Mouse (Mus musculus): ENCODE data around the gene Spata46. TPM values are rescaled to one million over a fixed set of nuclear protein-coding genes. Genes with fewer than 3 reads are reported as not detected.
A peak's percentile ranks its signal among the peaks of the same experiment; 100 is the strongest.

Gene Spata46
- polyA plus RNA-seq (2012; rRNA removed): not detected in 2 replicates

DNA sequence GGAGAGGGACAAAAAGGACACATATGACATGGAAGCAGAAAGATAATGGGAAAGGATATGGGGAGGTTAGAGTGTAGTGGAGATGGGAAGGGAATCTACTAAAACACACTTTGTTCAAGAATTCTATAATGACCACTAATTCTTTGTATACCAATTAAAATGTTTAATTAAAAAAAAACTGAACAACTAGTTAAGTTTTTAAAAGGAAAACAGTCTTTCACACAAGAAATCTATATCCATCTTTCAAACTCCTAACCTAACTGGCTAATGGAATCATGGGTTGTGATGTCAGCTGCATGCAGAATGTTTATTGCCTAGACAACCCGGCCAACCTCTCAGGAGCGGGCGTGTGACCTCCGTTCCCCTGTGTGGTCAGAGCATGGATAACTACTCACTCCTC is at the start of gene Spata46:
Gene Spata46, plus strand, starts transcription at position 301 of the 400 bp plus-strand sequence.
- Histone ChIP-seq H3K27ac (ENCODE audit: insufficient read depth, low read length) (no peak within 1 kb of the TSS), H3K4me1 (ENCODE audit: control insufficient read depth, insufficient read depth, low read length) (no peaks in the 10 kb centered on the region), H3K4me3 (ENCODE audit: insufficient read depth, low read length) (no peak within 1 kb of the TSS)
- TF ChIP-seq CTCF (IDR thresholded peaks at IDR 0.05; ENCODE audit: extremely low read depth, insufficient read depth, low read length) (no peak), POLR2A (IDR thresholded peaks at IDR 0.05; ENCODE audit: extremely low read depth, insufficient read depth, low read length) (no peak)

DNA sequence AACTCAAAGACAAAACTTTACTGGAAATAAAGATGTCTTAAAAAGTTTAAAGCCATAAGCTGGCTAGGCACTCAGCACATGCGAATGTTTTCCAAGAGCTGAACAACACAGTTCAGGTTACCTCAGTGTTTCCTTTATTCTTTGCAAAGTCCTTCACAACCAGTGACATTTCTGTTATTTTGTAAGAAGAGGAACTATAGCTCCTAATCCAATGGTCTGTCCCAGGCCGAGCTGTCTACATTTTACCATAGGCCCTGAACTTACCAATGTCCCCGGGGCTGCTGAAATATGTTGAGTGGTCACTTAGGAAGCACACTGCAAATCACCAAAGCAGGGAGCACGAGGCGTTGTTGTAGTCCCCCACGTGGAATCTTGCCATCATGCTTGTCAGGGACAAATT is 38.3 kb upstream of the Spata46 start:
- H3K27ac ChIP-seq (ENCODE audit: insufficient read depth, low read length): no peak overlapping the region
- H3K4me3 ChIP-seq (ENCODE audit: insufficient read depth, low read length): no peak overlapping the region
- no peaks in the 10 kb centered on the region for H3K4me1 ChIP-seq (ENCODE audit: control insufficient read depth, insufficient read depth, low read length)
- TF ChIP-seq CTCF (IDR thresholded peaks at IDR 0.05; ENCODE audit: extremely low read depth, insufficient read depth, low read length): no peak
- no peak for TF ChIP-seq POLR2A (IDR thresholded peaks at IDR 0.05; ENCODE audit: extremely low read depth, insufficient read depth, low read length)

DNA sequence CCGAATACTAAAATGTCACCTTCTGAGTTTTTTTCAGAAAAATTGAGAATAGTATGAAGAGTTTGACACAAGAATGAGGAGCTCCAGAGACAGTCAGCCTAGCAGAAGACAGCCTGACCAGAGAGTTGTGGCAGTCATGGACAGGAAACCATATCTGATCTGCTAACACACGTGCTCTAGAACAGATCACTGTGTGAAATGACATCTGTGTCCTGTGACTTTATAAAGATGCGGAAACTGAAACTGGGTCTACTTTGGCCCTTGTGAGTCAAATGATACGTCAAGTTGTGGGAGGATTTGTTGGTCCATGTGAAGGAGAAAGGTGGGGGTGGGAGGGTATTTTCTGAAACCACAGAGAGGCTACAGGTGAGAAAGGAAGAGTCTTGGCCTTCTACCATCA is 37.9 kb upstream of the Spata46 start:
- TF ChIP-seq POLR2A (IDR thresholded peaks at IDR 0.05; ENCODE audit: extremely low read depth, insufficient read depth, low read length): no peak
- H3K4me3 ChIP-seq (ENCODE audit: insufficient read depth, low read length): no peak overlapping the region
- H3K4me1 ChIP-seq (ENCODE audit: control insufficient read depth, insufficient read depth, low read length): no peaks in the 10 kb centered on the region
- no peak overlapping the region for H3K27ac ChIP-seq (ENCODE audit: insufficient read depth, low read length)

DNA sequence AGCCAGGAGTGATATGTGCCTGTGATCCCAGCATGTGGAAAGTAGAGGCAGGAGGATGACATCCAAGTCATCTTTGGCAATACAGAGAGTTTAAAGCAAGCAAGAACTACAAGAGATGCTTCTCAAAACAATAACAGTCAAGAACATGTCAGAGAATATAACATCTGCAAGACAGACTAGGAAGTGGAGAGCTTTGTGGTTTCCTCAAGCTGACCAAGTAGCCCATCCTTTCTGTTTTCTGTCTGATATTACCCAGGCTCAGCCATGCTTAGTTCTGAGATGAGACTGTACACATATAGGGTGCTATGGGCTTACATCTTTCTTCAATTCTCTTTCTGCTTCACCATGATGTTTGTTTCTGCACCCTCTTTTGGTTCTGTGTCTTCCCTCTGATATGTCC is 35.4 kb upstream of the Spata46 start:
- Histone ChIP-seq H3K4me1 (ENCODE audit: control insufficient read depth, insufficient read depth, low read length) (no peaks in the 10 kb centered on the region), H3K27ac (ENCODE audit: insufficient read depth, low read length) (no peak overlapping the region), H3K4me3 (ENCODE audit: insufficient read depth, low read length) (no peak overlapping the region)
- no peak for TF ChIP-seq POLR2A (IDR thresholded peaks at IDR 0.05; ENCODE audit: extremely low read depth, insufficient read depth, low read length)
- TF ChIP-seq CTCF (IDR thresholded peaks at IDR 0.05; ENCODE audit: extremely low read depth, insufficient read depth, low read length): no peak

DNA sequence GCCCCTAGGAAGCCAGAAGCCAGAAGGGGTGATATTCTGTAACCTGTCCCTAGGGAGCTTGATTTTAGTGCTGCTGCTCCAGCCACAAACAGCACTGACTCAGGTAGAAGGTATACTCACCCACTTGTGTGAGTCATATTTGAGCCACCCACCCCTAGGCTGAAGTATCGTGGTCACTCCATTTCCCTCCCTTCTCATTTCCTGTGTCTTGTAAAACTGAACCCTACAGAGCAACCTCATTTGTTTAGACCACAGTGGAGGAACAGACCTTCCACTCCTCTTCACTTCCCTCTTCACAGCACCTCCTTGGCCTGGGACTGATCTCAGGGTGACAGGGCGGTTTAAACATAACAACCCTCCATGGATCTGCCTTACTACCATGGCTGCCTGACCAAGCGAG is 31.6 kb upstream of the Spata46 start, which contains the start of gene Sh2d1b1:
Gene Sh2d1b1, plus strand, starts transcription at position 305 of the 400 bp plus-strand sequence.
- Histone ChIP-seq H3K27ac (ENCODE audit: insufficient read depth, low read length) (no peak within 1 kb of the TSS), H3K4me1 (ENCODE audit: control insufficient read depth, insufficient read depth, low read length) (no peaks in the 10 kb centered on the region), H3K4me3 (ENCODE audit: insufficient read depth, low read length) (no peak within 1 kb of the TSS)
- no peak for TF ChIP-seq CTCF (IDR thresholded peaks at IDR 0.05; ENCODE audit: extremely low read depth, insufficient read depth, low read length)
- TF ChIP-seq POLR2A (IDR thresholded peaks at IDR 0.05; ENCODE audit: extremely low read depth, insufficient read depth, low read length): no peak

DNA sequence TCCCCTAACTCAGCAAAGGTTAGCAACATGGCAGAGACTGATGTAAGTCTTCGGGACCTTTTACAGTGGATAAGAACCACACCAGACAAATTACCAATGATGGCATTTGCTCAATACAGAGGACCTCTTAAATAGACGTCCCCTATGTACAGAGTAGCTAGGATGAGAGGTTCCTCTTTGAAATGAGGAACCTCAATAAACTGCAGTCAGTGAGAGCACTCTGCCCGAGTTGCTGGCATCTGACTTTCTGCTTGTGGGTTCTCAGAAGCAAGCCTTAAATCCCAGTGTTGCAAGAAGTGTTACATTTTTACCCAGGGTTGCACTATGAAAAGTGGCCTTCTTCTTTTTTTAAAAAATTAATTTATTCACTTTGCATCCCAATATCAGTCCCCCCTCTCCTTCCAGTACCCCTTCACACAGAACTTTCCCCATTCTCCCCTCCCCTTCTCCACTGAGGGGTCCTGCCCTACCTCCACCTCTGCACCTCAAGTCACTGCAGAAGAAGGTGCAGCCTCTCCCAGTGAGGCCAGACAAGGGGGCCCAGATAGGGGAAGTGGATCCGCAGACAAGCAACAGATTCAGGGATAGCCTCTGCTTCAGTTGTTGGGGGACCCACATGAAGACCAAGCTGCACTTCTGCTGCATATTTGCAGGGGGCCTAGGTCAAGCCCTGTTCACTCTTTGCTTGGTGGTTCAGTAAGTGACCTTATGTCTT is 26.0 kb upstream of the Spata46 start:
- Histone ChIP-seq H3K4me3 (ENCODE audit: insufficient read depth, low read length) (no peak overlapping the region), H3K27ac (ENCODE audit: insufficient read depth, low read length) (no peak overlapping the region), H3K4me1 (ENCODE audit: control insufficient read depth, insufficient read depth, low read length) (no peaks in the 10 kb centered on the region)
- no peak for TF ChIP-seq POLR2A (IDR thresholded peaks at IDR 0.05; ENCODE audit: extremely low read depth, insufficient read depth, low read length)
- TF ChIP-seq CTCF (IDR thresholded peaks at IDR 0.05; ENCODE audit: extremely low read depth, insufficient read depth, low read length): no peak

DNA sequence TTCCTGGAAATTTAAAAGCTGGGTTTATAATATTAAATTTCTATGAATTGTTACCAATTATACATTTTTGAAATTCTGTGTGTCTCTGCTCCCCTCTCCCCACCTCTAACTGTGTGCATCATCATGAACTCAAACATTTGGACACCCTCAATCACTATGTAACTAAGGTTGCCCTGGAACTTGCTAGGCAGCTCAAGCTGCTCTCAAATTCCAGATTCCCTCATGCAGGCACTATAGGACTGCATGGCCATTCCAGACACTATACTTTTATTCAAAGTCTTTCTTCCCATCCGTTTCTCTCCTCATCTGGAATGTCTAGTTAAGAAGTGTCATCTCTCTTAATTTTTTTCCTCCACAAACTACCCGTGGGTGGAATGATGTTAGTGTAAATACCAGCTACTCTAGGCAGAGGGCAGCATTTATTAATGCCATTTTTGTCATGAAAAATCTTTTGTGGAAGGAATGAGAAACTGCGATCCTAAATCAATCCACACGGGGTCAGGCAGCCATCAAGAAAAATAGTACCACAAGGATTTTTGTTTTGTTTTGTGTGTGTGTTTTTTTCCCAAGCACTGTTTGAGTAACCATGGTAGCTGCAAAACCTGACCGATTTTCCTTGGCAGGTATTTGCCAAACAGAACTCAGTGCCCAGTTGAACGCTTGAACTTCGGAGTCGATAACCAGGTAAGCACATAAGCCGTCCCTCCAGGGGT is 16.2 kb upstream of the Spata46 start:
- Histone ChIP-seq H3K4me1 (ENCODE audit: control insufficient read depth, insufficient read depth, low read length) (0 out of 2 replicates have a peak, but pooled peaks cover 1% of the 10 kb centered on the region), H3K4me3 (ENCODE audit: insufficient read depth, low read length) (no peak overlapping the region), H3K27ac (ENCODE audit: insufficient read depth, low read length) (no peak overlapping the region)
- no peak for TF ChIP-seq POLR2A (IDR thresholded peaks at IDR 0.05; ENCODE audit: extremely low read depth, insufficient read depth, low read length)
- TF ChIP-seq CTCF (IDR thresholded peaks at IDR 0.05; ENCODE audit: extremely low read depth, insufficient read depth, low read length): peak; percentile 55

DNA sequence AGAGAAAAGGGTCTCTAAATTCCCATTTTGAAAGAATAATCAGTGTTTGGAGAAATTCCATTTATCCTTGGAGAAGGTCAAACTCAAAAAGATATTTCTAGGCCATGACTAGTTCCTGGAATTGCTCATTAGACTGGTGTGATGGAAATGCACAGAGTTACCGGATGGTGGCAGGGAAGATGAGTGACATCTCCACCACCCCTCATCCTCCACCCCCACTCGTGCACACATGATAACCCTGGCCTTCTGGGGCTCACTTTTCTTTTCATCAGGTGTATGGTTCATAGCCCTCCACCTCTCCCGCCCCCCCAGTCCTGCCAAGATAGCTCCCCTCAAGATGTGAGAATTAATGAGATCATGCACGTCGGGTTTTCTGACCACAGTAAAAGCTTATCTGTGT is 15.3 kb upstream of the Spata46 start:
- Histone ChIP-seq H3K4me1 (ENCODE audit: control insufficient read depth, insufficient read depth, low read length) (0 out of 2 replicates have a peak, but pooled peaks cover 1% of the 10 kb centered on the region), H3K27ac (ENCODE audit: insufficient read depth, low read length) (no peak overlapping the region), H3K4me3 (ENCODE audit: insufficient read depth, low read length) (no peak overlapping the region)
- TF ChIP-seq POLR2A (IDR thresholded peaks at IDR 0.05; ENCODE audit: extremely low read depth, insufficient read depth, low read length): no peak
- TF ChIP-seq CTCF (IDR thresholded peaks at IDR 0.05; ENCODE audit: extremely low read depth, insufficient read depth, low read length): no peak

DNA sequence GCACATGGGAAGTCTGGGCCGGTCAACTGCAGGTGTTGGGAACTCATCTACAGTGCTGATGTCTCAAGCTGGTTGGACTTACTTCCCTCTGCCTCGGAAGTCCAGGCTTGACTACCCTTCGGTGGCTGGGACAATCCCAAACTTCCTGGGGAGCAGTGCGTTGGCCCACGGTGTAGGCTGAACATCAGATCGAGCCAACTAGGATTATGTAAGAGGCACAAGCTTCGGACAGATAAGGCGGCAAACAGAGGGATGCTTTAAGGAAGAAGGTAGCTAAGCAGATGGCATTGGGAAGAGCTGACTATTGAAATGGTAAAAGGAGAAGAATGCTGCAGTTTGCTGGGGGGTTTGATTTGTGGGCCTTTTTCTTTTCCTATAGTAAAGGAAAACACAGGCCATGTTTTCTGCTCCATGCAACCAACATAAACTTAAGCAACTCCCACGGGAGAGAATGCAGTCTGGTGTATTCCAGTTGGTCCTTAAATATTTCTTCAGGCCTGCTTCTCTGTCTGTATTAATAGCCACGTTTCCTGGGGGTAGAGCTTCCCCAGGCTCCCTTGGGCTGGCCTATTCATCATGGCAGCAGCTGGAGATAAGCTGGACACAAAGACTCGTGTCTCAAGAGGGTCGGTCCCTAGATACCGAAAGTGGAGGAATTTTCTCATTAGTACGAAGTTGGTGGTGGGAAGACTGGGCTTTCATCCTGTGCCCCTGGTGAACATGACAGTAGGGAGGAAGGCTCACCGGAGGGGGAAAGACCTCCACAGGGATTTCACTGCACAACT is 13.6 kb upstream of the Spata46 start:
- no peak overlapping the region for H3K27ac ChIP-seq (ENCODE audit: insufficient read depth, low read length)
- no peak overlapping the region for H3K4me3 ChIP-seq (ENCODE audit: insufficient read depth, low read length)
- no peak for TF ChIP-seq POLR2A (IDR thresholded peaks at IDR 0.05; ENCODE audit: extremely low read depth, insufficient read depth, low read length)
- TF ChIP-seq CTCF (IDR thresholded peaks at IDR 0.05; ENCODE audit: extremely low read depth, insufficient read depth, low read length): no peak
- 0 out of 2 replicates have a peak, but pooled peaks cover 1% of the 10 kb centered on the region for H3K4me1 ChIP-seq (ENCODE audit: control insufficient read depth, insufficient read depth, low read length)

Measured in cortical plate, adult 2 months (tissue).